8 mouse cellular contexts compared by ENCODE assay signal in the genomic region with DNA sequence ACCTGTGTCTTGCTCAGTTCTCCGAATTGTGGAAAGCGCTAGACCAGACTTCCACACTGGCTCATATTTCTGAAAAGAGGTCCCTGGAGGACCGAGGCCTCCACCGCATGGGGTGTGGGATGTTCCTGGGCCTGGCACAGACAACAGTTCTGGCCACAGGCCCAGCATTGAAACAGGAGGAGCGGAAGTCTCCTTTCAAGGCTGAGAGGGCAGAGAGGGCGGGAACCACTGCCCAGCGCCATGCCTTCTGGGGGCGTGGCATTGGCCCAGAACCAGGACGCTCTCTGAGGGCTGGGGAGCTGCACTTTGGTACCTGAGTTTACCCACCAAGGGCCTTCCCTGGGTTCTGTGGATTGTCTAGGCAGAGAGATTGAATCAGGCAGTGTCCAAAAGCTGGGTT. TPM values are rescaled to one million over a fixed set of nuclear protein-coding genes. Genes with fewer than 3 reads are reported as not detected.
A peak's percentile ranks its signal among the peaks of the same experiment; 100 is the strongest.
DNase-seq lines count a peak whose midpoint lies in the region; ATAC-seq lines count a peak whose summit lies in the region.

No protein-coding gene starts in this region.

- H3K4me3 ChIP-seq in heart, embryonic 11.5 days (ENCODE audit: low read depth, low read length) = no peak overlapping the region
- H3K4me3 ChIP-seq in heart, embryonic 15.5 days = no peak overlapping the region
- H3K4me3 ChIP-seq in limb, embryonic 15.5 days = no peak overlapping the region

- H3K27ac ChIP-seq in heart, embryonic 11.5 days (ENCODE audit: low read depth, low read length) = no peak overlapping the region
- no peak overlapping the region for H3K27ac ChIP-seq in heart, embryonic 15.5 days
- peak overlapping the region; percentile 24; the same call in 1 of the 2 replicates for H3K27ac ChIP-seq in limb, embryonic 15.5 days

- H3K4me1 ChIP-seq in heart, embryonic 11.5 days (ENCODE audit: control insufficient read depth, insufficient read depth, low read length) = peaks cover 3% of the 10 kb centered on the region; the same call in 1 of the 2 replicates
- peaks cover 22% of the 10 kb centered on the region for H3K4me1 ChIP-seq in heart, embryonic 15.5 days (replicated peaks)
- H3K4me1 ChIP-seq in limb, embryonic 15.5 days = peaks cover 23% of the 10 kb centered on the region

- peak; percentile 77 to 80 for DNase-seq in heart, adult 18-20 months
- DNase-seq in adrenal gland, postnatal 10 days = peak; percentile 93
- peak; percentile 87 for DNase-seq in ovary, postnatal 36 days (ENCODE audit: low spot score)
- no peak for DNase-seq in embryo, embryonic 10.5 days (ENCODE audit: low spot score)

- peaks cover 6% of the 10 kb centered on the region; the same call in 1 of the 2 replicates for H3K27me3 ChIP-seq in heart, embryonic 11.5 days (ENCODE audit: control insufficient read depth, insufficient read depth, low read length)
- peaks cover 10% of the 10 kb centered on the region for H3K27me3 ChIP-seq in heart, embryonic 15.5 days
- 0 out of 2 replicates have a peak, but pooled peaks cover 7% of the 10 kb centered on the region for H3K27me3 ChIP-seq in limb, embryonic 15.5 days

- H3K4me2 ChIP-seq in heart, embryonic 11.5 days = no peak overlapping the region
- H3K4me2 ChIP-seq in heart, embryonic 15.5 days = no peak overlapping the region
- no peak overlapping the region for H3K4me2 ChIP-seq in limb, embryonic 15.5 days

- no peak for ATAC-seq in heart, embryonic 11.5 days (replicated peaks; ENCODE audit: insufficient number of reproducible peaks, low FRiP score, low TSS enrichment)
- ATAC-seq in heart, embryonic 15.5 days (replicated peaks; ENCODE audit: insufficient number of reproducible peaks, insufficient read depth, low FRiP score, low read depth) = peak; percentile 67
- ATAC-seq in limb, embryonic 15.5 days (ENCODE audit: insufficient number of reproducible peaks, low FRiP score, low TSS enrichment, low read depth) = no peak
- no peak for ATAC-seq in frontal cortex, adult (ENCODE audit: low TSS enrichment)

- no peaks in the 10 kb centered on the region for H3K9me3 ChIP-seq in heart, embryonic 11.5 days (replicated peaks; ENCODE audit: control insufficient read depth, low read length)
- no peaks in the 10 kb centered on the region for H3K9me3 ChIP-seq in heart, embryonic 15.5 days (replicated peaks)
- H3K9me3 ChIP-seq in limb, embryonic 15.5 days = no peaks in the 10 kb centered on the region

- H3K36me3 ChIP-seq in heart, embryonic 11.5 days (ENCODE audit: control insufficient read depth, insufficient read depth, low read length) = no peaks in the 10 kb centered on the region
- H3K36me3 ChIP-seq in heart, embryonic 15.5 days = no peaks in the 10 kb centered on the region
- H3K36me3 ChIP-seq in limb, embryonic 15.5 days = peaks cover 9% of the 10 kb centered on the region

- WGBS in heart, embryonic 11.5 days (ENCODE audit: insufficient replicate concordance) = 66% methylated on average over 9 of the region's 9 CpGs
- WGBS in heart, embryonic 15.5 days = 47% methylated on average over 9 of the region's 9 CpGs
- WGBS in limb, embryonic 15.5 days = 50% methylated on average over 9 of the region's 9 CpGs

- no peak overlapping the region for H3K9ac ChIP-seq in heart, embryonic 11.5 days (ENCODE audit: low read depth, low read length)
- H3K9ac ChIP-seq in heart, embryonic 15.5 days = no peak overlapping the region
- H3K9ac ChIP-seq in limb, embryonic 15.5 days = no peak overlapping the region

RNA-seq across cellular contexts. Expression of gene Ccdc24, which starts 6.3 kb away (rescaled TPM):
- total RNA-seq in heart, adult 18-20 months (2021) = under 1 TPM; 0.30 to 0.64 TPM
- polyA plus RNA-seq in heart, embryonic 11.5 days (2014; fragmentation: Nextera tagmentation; extraction: Ambion mirVana) = 0.56 and 0.90 TPM in 2 replicates
- total RNA-seq in adrenal gland, postnatal 10 days (2021) = under 1 TPM; 0.64 to 0.78 TPM
- polyA plus RNA-seq in heart, embryonic 15.5 days (2015; fragmentation: Nextera tagmentation; extraction: Ambion mirVana) = 0.29 and 0.43 TPM in 2 replicates
- polyA plus RNA-seq in limb, embryonic 15.5 days (2015; fragmentation: Nextera tagmentation; extraction: Ambion mirVana) = 0.66 and 1.2 TPM in 2 replicates

RNA-seq across cellular contexts. Expression of gene B4galt2, which starts 17.2 kb away (rescaled TPM):
- 1 to 10 TPM; 4.0 to 4.4 TPM for total RNA-seq in heart, adult 18-20 months (2021)
- polyA plus RNA-seq in heart, embryonic 11.5 days (2014; fragmentation: Nextera tagmentation; extraction: Ambion mirVana) = 13.8 and 14.1 TPM in 2 replicates
- 10 to 100 TPM; 14.2 to 17.7 TPM for total RNA-seq in adrenal gland, postnatal 10 days (2021)
- polyA plus RNA-seq in heart, embryonic 15.5 days (2015; fragmentation: Nextera tagmentation; extraction: Ambion mirVana) = 9.1 and 12.4 TPM in 2 replicates
- 23.1 and 27.6 TPM in 2 replicates for polyA plus RNA-seq in limb, embryonic 15.5 days (2015; fragmentation: Nextera tagmentation; extraction: Ambion mirVana)

RNA-seq across cellular contexts. Expression of gene Atp6v0b, which starts 21.1 kb away (rescaled TPM):
- 100 to 1,000 TPM in 1 of 2 experiments, 10 to 100 TPM in 1; 96.3 to 121 TPM for total RNA-seq in heart, adult 18-20 months (2021)
- polyA plus RNA-seq in heart, embryonic 11.5 days (2014; fragmentation: Nextera tagmentation; extraction: Ambion mirVana) = 194 and 197 TPM in 2 replicates
- total RNA-seq in adrenal gland, postnatal 10 days (2021) = 100 to 1,000 TPM; 145 to 149 TPM
- polyA plus RNA-seq in heart, embryonic 15.5 days (2015; fragmentation: Nextera tagmentation; extraction: Ambion mirVana) = 197 and 216 TPM in 2 replicates
- 229 and 243 TPM in 2 replicates for polyA plus RNA-seq in limb, embryonic 15.5 days (2015; fragmentation: Nextera tagmentation; extraction: Ambion mirVana)

RNA-seq across cellular contexts. Expression of gene Dph2, which starts 25.7 kb away (rescaled TPM):
- 1 to 10 TPM; 3.8 TPM for total RNA-seq in heart, adult 18-20 months (2021)
- 12.7 and 14.2 TPM in 2 replicates for polyA plus RNA-seq in heart, embryonic 11.5 days (2014; fragmentation: Nextera tagmentation; extraction: Ambion mirVana)
- total RNA-seq in adrenal gland, postnatal 10 days (2021) = 1 to 10 TPM; 5.6 to 7.0 TPM
- 9.5 and 11.5 TPM in 2 replicates for polyA plus RNA-seq in heart, embryonic 15.5 days (2015; fragmentation: Nextera tagmentation; extraction: Ambion mirVana)
- 16.2 and 16.8 TPM in 2 replicates for polyA plus RNA-seq in limb, embryonic 15.5 days (2015; fragmentation: Nextera tagmentation; extraction: Ambion mirVana)

RNA-seq across cellular contexts. Expression of gene Slc6a9, which starts 31.8 kb away (rescaled TPM):
- total RNA-seq in heart, adult 18-20 months (2021) = 1 to 10 TPM; 1.7 to 2.1 TPM
- 8.7 and 15.2 TPM in 2 replicates for polyA plus RNA-seq in heart, embryonic 11.5 days (2014; fragmentation: Nextera tagmentation; extraction: Ambion mirVana)
- 1 to 10 TPM; 8.6 to 9.2 TPM for total RNA-seq in adrenal gland, postnatal 10 days (2021)
- 5.4 and 5.9 TPM in 2 replicates for polyA plus RNA-seq in heart, embryonic 15.5 days (2015; fragmentation: Nextera tagmentation; extraction: Ambion mirVana)
- polyA plus RNA-seq in limb, embryonic 15.5 days (2015; fragmentation: Nextera tagmentation; extraction: Ambion mirVana) = 11.6 and 13.1 TPM in 2 replicates
